Mouse (Mus musculus) heart, postnatal 0 days (tissue): ENCODE results near the gene Col5a1.

Experiments
- CTCF ChIP-seq: IDR thresholded peaks from 2 replicates; pipeline ENCODE4 v1.5.1; 2016; ENCODE audit warnings: antibody characterized with exemption, control low read depth, low read depth
- EP300 ChIP-seq: IDR thresholded peaks from 2 replicates; pipeline ENCODE4 v1.6.1; 2016; ENCODE audit warnings: antibody characterized with exemption, low read depth

DNA sequence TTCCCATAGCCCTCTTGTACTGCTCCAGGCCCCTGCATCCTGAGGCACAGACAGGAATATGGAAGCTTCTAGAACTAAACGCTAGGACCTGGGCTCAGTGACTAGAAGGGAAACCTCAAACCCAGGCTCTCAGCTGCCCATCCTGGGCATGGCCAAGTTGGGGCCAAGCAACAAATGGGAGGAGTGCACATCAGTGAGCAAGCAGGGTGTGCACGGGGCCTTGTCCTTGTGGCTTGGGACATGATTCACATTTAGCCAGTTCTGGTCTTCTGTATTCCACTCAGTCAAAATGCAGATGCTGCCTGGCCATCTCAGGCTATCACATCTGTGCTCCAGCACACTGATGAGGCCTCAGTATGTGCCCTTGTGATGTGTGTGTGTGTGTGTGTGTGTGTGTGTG, 49.2 kb downstream of the Col5a1 start:
- TF ChIP-seq EP300 = no peak
- TF ChIP-seq CTCF = no peak
